Comparison of ENCODE assay signal across 17 mouse cellular contexts in the genomic region with DNA sequence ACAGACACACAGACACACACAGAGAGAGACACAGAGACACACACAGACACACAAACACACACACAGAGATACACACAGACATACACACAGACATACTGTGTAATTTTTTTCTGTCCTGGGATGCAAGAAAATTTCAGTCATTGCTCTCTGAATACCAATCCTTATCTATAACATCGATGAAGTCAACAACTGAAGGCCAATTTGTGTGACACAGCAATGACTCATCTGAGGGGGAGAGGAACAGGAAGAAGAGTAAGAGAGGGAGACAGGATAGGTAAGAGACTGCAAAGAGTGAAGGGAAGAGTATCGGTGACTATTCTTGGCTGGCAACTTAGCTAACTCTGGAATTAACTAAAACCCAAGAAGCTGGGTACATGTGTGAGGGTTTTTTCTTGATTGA. TPM values are rescaled to one million over a fixed set of nuclear protein-coding genes. Genes with fewer than 3 reads are reported as not detected.
"Had no signal": no experiment of that assay in that cellular context is flagged by ENCODE, and none has a peak within 500 bp of the region (broad histone marks: within the 10 kb centered on the region; RNA-seq: fewer than 3 reads in every experiment).

No protein-coding gene starts in this region.

- H3K27me3 ChIP-seq: kidney, embryonic 15.5 days; limb, embryonic 12.5 days; liver, embryonic 13.5 days; lung, embryonic 15.5 days; midbrain, embryonic 12.5 days; stomach, embryonic 15.5 days had no signal

- H3K9ac ChIP-seq: kidney, embryonic 15.5 days; limb, embryonic 12.5 days; liver, embryonic 13.5 days; liver, postnatal 0 days; lung, embryonic 15.5 days; midbrain, embryonic 12.5 days; stomach, embryonic 15.5 days had no signal

- H3K36me3 ChIP-seq: kidney, embryonic 15.5 days; limb, embryonic 12.5 days; liver, embryonic 13.5 days; lung, embryonic 15.5 days; midbrain, embryonic 12.5 days; stomach, embryonic 15.5 days had no signal

- H3K4me1 ChIP-seq: kidney, embryonic 15.5 days; limb, embryonic 12.5 days; liver, embryonic 13.5 days; lung, embryonic 15.5 days; midbrain, embryonic 12.5 days; stomach, embryonic 15.5 days had no signal

- H3K27ac ChIP-seq: kidney, embryonic 15.5 days; limb, embryonic 12.5 days; liver, embryonic 13.5 days; lung, embryonic 15.5 days; midbrain, embryonic 12.5 days; stomach, embryonic 15.5 days had no signal

- ATAC-seq: liver, postnatal 0 days; midbrain, embryonic 16.5 days had no signal

- H3K4me2 ChIP-seq: kidney, embryonic 15.5 days; limb, embryonic 12.5 days; liver, embryonic 13.5 days; lung, embryonic 15.5 days; midbrain, embryonic 12.5 days; stomach, embryonic 15.5 days had no signal

- H3K4me3 ChIP-seq: kidney, embryonic 15.5 days; limb, embryonic 12.5 days; liver, embryonic 13.5 days; lung, embryonic 15.5 days; midbrain, embryonic 12.5 days; stomach, embryonic 15.5 days had no signal

- H3K9me3 ChIP-seq: kidney, embryonic 15.5 days; limb, embryonic 12.5 days; liver, embryonic 13.5 days; lung, embryonic 15.5 days; midbrain, embryonic 12.5 days; stomach, embryonic 15.5 days had no signal

- DNase-seq: kidney, postnatal 14 days; liver; liver, embryonic 13.5 days; liver, postnatal 0 days; lung, postnatal 14 days; right cerebral cortex, postnatal 14 days; thymus, postnatal 36 days had no signal

RNA-seq across cellular contexts. Expression of gene A430078G23Rik, which starts 29.0 kb away (rescaled TPM):
- total RNA-seq: layer of hippocampus, postnatal 25 days; left cerebral cortex, adult 8-10 months; left cerebral cortex, postnatal 25 days had no signal
- polyA plus RNA-seq: midbrain, embryonic 12.5 days; midbrain, embryonic 16.5 days; neural tube, embryonic 14.5 days had no signal
